Mouse (Mus musculus): ENCODE measurements around the gene Lad1. TPM values are rescaled to one million over a fixed set of nuclear protein-coding genes. Genes with fewer than 3 reads are reported as not detected.
A peak's percentile ranks its signal among the peaks of the same experiment; 100 is the strongest.

Lad1 gene
- polyA plus RNA-seq, 1 experiment: 0.46 TPM

- Histone ChIP-seq H3K4me2 (ENCODE audit: low read depth) (no peak overlapping the region), H3K27me3 (ENCODE audit: control insufficient read depth, insufficient read depth, insufficient read length) (peaks cover 4% of the 10 kb centered on the region), H3K4me3 (no peak overlapping the region), H3K36me3 (ENCODE audit: control insufficient read depth, insufficient read depth) (no peaks in the 10 kb centered on the region), H3K79me2 (ENCODE audit: control insufficient read depth, insufficient read depth) (no peaks in the 10 kb centered on the region), H3ac (ENCODE audit: control insufficient read depth, insufficient read length) (no peak overlapping the region)
- TF ChIP-seq MAX (IDR thresholded peaks at IDR 0.05; ENCODE audit: low read depth) (no peak), SRF (IDR thresholded peaks at IDR 0.05; ENCODE audit: control insufficient read depth, insufficient read length, low read depth) (no peak), USF1 (IDR thresholded peaks at IDR 0.05; ENCODE audit: low read depth) (no peak), TCF3 (IDR thresholded peaks at IDR 0.05; ENCODE audit: insufficient read length, low read depth) (no peak), E2F4 (IDR thresholded peaks at IDR 0.05; ENCODE audit: insufficient read depth) (no peak), MYOG (IDR thresholded peaks at IDR 0.05; ENCODE audit: control insufficient read depth in 1 of 3, insufficient read depth in 1 of 3, insufficient read length in 2 of 3, low read depth in 2 of 3) (no peak), TCF12 (IDR thresholded peaks at IDR 0.05; ENCODE audit: insufficient read depth, poor library complexity, severe bottlenecking) (no peak), MYOD1 (IDR thresholded peaks at IDR 0.05; ENCODE audit: control insufficient read depth in 1 of 3, insufficient read length in 2 of 3, low read depth in 2 of 3) (no peak), CEBPB (IDR thresholded peaks at IDR 0.05; ENCODE audit: insufficient read depth, poor library complexity, severe bottlenecking) (no peak), REST (IDR thresholded peaks at IDR 0.05; ENCODE audit: insufficient read depth, insufficient read length) (no peak), POLR2A (IDR thresholded peaks at IDR 0.05; ENCODE audit: insufficient read length, low read depth) (no peak), POLR2AphosphoS2 (IDR thresholded peaks at IDR 0.05; ENCODE audit: insufficient read length, low read depth) (no peak)
Measured at GRCm38 (mm10) chr1:135814531-135814930, 3.9 kb upstream of the Lad1 start.

GRCm38 (mm10) chr1:135817595-135817994, 803 bp upstream of the Lad1 start:
- no peak overlapping the region for H3ac ChIP-seq (ENCODE audit: control insufficient read depth, insufficient read length)
- TF ChIP-seq TCF3 (IDR thresholded peaks at IDR 0.05; ENCODE audit: insufficient read length, low read depth) (no peak), POLR2AphosphoS2 (IDR thresholded peaks at IDR 0.05; ENCODE audit: insufficient read length, low read depth) (no peak), CEBPB (IDR thresholded peaks at IDR 0.05; ENCODE audit: insufficient read depth, poor library complexity, severe bottlenecking) (no peak), E2F4 (IDR thresholded peaks at IDR 0.05; ENCODE audit: insufficient read depth) (no peak), MAX (IDR thresholded peaks at IDR 0.05; ENCODE audit: low read depth) (no peak), TCF12 (IDR thresholded peaks at IDR 0.05; ENCODE audit: insufficient read depth, poor library complexity, severe bottlenecking) (no peak), MYOG (IDR thresholded peaks at IDR 0.05; ENCODE audit: control insufficient read depth in 1 of 3, insufficient read depth in 1 of 3, insufficient read length in 2 of 3, low read depth in 2 of 3) (no peak), USF1 (IDR thresholded peaks at IDR 0.05; ENCODE audit: low read depth) (no peak), SRF (IDR thresholded peaks at IDR 0.05; ENCODE audit: control insufficient read depth, insufficient read length, low read depth) (no peak)
- no peak overlapping the region for H3K4me3 ChIP-seq
- no peak overlapping the region for H3K4me2 ChIP-seq (ENCODE audit: low read depth)
- H3K79me2 ChIP-seq (ENCODE audit: control insufficient read depth, insufficient read depth): no peaks in the 10 kb centered on the region
- H3K27me3 ChIP-seq (ENCODE audit: control insufficient read depth, insufficient read depth, insufficient read length): peaks cover 4% of the 10 kb centered on the region
- H3K36me3 ChIP-seq (ENCODE audit: control insufficient read depth, insufficient read depth): no peaks in the 10 kb centered on the region

DNA sequence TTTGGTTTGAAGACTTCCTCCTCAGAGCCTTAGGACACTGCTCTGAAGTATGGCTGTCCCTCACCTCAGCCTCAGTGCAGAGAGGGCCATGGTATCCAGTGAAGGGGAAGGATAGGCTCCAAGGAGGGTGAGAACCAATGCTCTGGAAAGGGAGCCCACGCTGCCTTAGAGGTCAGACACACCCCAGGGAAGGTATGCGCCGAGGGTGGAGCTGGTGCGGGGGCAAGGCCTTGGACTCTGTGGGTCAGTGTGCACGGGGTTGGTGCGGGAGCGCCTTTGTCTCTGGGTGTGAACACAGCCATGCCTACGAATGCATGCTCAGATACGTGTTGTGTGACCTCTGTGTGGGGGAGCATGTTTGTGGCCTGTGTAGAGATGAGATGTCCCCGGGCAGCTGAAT, 1.7 kb downstream of the Lad1 start:
- Histone ChIP-seq H3ac (ENCODE audit: control insufficient read depth, insufficient read length) (no peak overlapping the region), H3K79me2 (ENCODE audit: control insufficient read depth, insufficient read depth) (no peaks in the 10 kb centered on the region), H3K36me3 (ENCODE audit: control insufficient read depth, insufficient read depth) (no peaks in the 10 kb centered on the region), H3K27me3 (ENCODE audit: control insufficient read depth, insufficient read depth, insufficient read length) (peaks cover 4% of the 10 kb centered on the region), H3K4me2 (ENCODE audit: low read depth) (no peak overlapping the region), H3K4me3 (no peak overlapping the region)
- no peak for TF ChIP-seq TCF3 (IDR thresholded peaks at IDR 0.05; ENCODE audit: insufficient read length, low read depth)
- no peak for TF ChIP-seq CEBPB (IDR thresholded peaks at IDR 0.05; ENCODE audit: insufficient read depth, poor library complexity, severe bottlenecking)
- no peak for TF ChIP-seq MYOD1 (IDR thresholded peaks at IDR 0.05; ENCODE audit: control insufficient read depth in 1 of 3, insufficient read length in 2 of 3, low read depth in 2 of 3)
- TF ChIP-seq POLR2A (IDR thresholded peaks at IDR 0.05; ENCODE audit: insufficient read length, low read depth): no peak
- no peak for TF ChIP-seq POLR2AphosphoS2 (IDR thresholded peaks at IDR 0.05; ENCODE audit: insufficient read length, low read depth)
- TF ChIP-seq E2F4 (IDR thresholded peaks at IDR 0.05; ENCODE audit: insufficient read depth): no peak
- TF ChIP-seq MYOG (IDR thresholded peaks at IDR 0.05; ENCODE audit: control insufficient read depth in 1 of 3, insufficient read depth in 1 of 3, insufficient read length in 2 of 3, low read depth in 2 of 3): no peak
- TF ChIP-seq TCF12 (IDR thresholded peaks at IDR 0.05; ENCODE audit: insufficient read depth, poor library complexity, severe bottlenecking): no peak
- no peak for TF ChIP-seq USF1 (IDR thresholded peaks at IDR 0.05; ENCODE audit: low read depth)
- TF ChIP-seq MAX (IDR thresholded peaks at IDR 0.05; ENCODE audit: low read depth): no peak
- no peak for TF ChIP-seq REST (IDR thresholded peaks at IDR 0.05; ENCODE audit: insufficient read depth, insufficient read length)
- no peak for TF ChIP-seq SRF (IDR thresholded peaks at IDR 0.05; ENCODE audit: control insufficient read depth, insufficient read length, low read depth)

DNA sequence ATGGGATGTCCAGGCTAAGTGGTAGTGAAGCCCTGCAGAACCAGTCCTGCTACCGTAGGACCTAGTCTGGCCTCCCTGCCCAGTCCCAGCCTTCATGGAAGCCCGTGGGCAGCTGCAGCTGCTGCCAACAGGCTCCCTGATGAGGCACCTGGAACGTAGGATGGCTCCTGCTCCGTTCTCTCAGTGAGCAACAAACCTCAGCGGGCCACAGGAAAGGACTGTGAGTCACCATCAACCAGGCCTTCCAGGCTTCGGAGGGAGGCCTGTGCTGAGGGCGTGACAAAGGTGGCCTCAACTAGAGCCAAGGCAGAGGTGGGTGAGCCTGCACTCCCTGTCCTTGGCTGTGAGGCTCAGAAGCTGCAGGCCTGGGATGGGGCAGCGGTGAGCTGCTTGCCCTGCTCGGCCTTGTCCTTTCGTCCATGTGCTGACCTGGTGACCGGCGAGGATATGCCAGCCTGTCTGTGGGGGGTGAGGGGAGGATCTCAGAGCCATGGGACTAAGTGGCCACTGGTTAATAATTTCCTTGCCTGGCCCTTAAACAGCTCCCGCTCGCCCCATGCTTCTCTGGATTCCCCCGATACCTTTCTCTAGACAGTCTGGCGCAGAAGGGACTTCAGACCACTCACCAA, 2.5 kb downstream of the Lad1 start:
- H3K4me3 ChIP-seq: no peak overlapping the region
- TF ChIP-seq MYOG (IDR thresholded peaks at IDR 0.05; ENCODE audit: control insufficient read depth in 1 of 3, insufficient read depth in 1 of 3, insufficient read length in 2 of 3, low read depth in 2 of 3) (peak in 2 of 3 experiments; percentile 3 to 81), TCF12 (IDR thresholded peaks at IDR 0.05; ENCODE audit: insufficient read depth, poor library complexity, severe bottlenecking) (no peak), POLR2AphosphoS2 (IDR thresholded peaks at IDR 0.05; ENCODE audit: insufficient read length, low read depth) (no peak), TCF3 (IDR thresholded peaks at IDR 0.05; ENCODE audit: insufficient read length, low read depth) (no peak), POLR2A (IDR thresholded peaks at IDR 0.05; ENCODE audit: insufficient read length, low read depth) (no peak), SRF (IDR thresholded peaks at IDR 0.05; ENCODE audit: control insufficient read depth, insufficient read length, low read depth) (no peak), CEBPB (IDR thresholded peaks at IDR 0.05; ENCODE audit: insufficient read depth, poor library complexity, severe bottlenecking) (no peak), MAX (IDR thresholded peaks at IDR 0.05; ENCODE audit: low read depth) (no peak), USF1 (IDR thresholded peaks at IDR 0.05; ENCODE audit: low read depth) (no peak), E2F4 (IDR thresholded peaks at IDR 0.05; ENCODE audit: insufficient read depth) (no peak), MYOD1 (IDR thresholded peaks at IDR 0.05; ENCODE audit: control insufficient read depth in 1 of 3, insufficient read length in 2 of 3, low read depth in 2 of 3) (peak in 1 of 3 experiments; percentile 82), REST (IDR thresholded peaks at IDR 0.05; ENCODE audit: insufficient read depth, insufficient read length) (no peak)
- no peaks in the 10 kb centered on the region for H3K36me3 ChIP-seq (ENCODE audit: control insufficient read depth, insufficient read depth)
- H3ac ChIP-seq (ENCODE audit: control insufficient read depth, insufficient read length): no peak overlapping the region
- H3K27me3 ChIP-seq (ENCODE audit: control insufficient read depth, insufficient read depth, insufficient read length): peaks cover 4% of the 10 kb centered on the region
- H3K79me2 ChIP-seq (ENCODE audit: control insufficient read depth, insufficient read depth): no peaks in the 10 kb centered on the region
- H3K4me2 ChIP-seq (ENCODE audit: low read depth): no peak overlapping the region
